Mouse (Mus musculus): ENCODE measurements at regions not wholly inside any gene's neighbourhood (a gene's known extent, or its start where the extent isn't known, plus 50 kb on each side); places are given as distances from the start of the nearest gene placed in this dataset.

GRCm38 (mm10) chr8:82260613-82261012, 142.4 kb downstream of the Il15 start:
- TF ChIP-seq POLR2A (IDR thresholded peaks at IDR 0.05; ENCODE audit: borderline replicate concordance, extremely low read depth, insufficient read depth, insufficient read length, poor library complexity, severe bottlenecking): no peak
- TF ChIP-seq CTCF (IDR thresholded peaks at IDR 0.05; ENCODE audit: borderline replicate concordance, extremely low read depth, insufficient read depth, insufficient read length): no peak
